8 mouse cellular contexts compared by ENCODE assay signal in the genomic region with DNA sequence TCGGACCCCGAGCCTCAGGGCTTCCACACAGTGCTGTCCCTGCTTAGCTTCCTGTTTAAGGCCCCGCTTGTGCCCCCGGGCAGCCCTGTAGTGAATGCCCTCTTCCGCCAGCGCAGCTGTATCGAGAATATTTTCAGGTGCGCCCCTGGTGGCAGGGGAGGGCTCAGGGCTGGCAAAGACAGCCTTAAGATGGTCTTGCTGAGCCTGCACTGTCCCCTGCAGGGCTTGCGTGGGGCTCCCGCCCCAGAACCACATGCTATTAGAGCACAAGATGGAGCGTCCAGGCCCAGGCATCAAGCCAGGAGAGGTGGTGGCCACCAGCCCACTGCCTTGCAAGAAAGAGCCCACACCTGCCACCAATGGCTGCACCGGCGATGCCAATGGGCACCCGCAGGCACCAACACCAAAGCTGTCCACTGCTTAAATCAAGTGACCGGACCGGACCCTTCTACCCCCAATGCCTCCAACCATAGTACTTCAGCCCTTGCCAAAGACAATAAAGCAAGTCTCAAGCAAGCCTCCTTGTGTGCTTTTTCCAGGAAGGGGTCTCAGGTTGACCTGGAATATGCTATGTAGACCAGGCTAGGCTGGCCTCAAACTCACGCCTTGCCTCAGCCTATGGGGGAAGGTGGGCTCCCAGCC. TPM values are rescaled to one million over a fixed set of nuclear protein-coding genes. Genes with fewer than 3 reads are reported as not detected.
DNase-seq lines count a peak whose midpoint lies in the region; ATAC-seq and TF ChIP-seq lines count a peak whose summit lies in the region.

No protein-coding gene starts in this region.

- 0 out of 2 replicates have a peak, but pooled peaks cover 2% of the 10 kb centered on the region for H3K27me3 ChIP-seq in heart, embryonic 15.5 days
- H3K27me3 ChIP-seq in MEL (ENCODE audit: control insufficient read depth in 1 of 2, insufficient read depth in 2 of 2, low read length in 2 of 2): no peaks in the 10 kb centered on the region
- no peaks in the 10 kb centered on the region for H3K27me3 ChIP-seq in embryonic facial prominence, embryonic 15.5 days
- no peaks in the 10 kb centered on the region; the same call in 1 of the 2 replicates for H3K27me3 ChIP-seq in limb, embryonic 12.5 days
- no peaks in the 10 kb centered on the region for H3K27me3 ChIP-seq in stomach, postnatal 0 days (ENCODE audit: control insufficient read depth, insufficient read depth, low read length)

- peak overlapping the region; percentile 83 for H3K4me2 ChIP-seq in heart, embryonic 15.5 days
- peak overlapping the region; percentile 85 for H3K4me2 ChIP-seq in embryonic facial prominence, embryonic 15.5 days (replicated peaks)
- peak overlapping the region; percentile 88 for H3K4me2 ChIP-seq in limb, embryonic 12.5 days
- H3K4me2 ChIP-seq in stomach, postnatal 0 days (replicated peaks; ENCODE audit: low read depth): no peak overlapping the region

- TF ChIP-seq CTCF in MEL (IDR thresholded peaks at IDR 0.05 in 2 of 3, conservative IDR thresholded peaks at IDR 0.05 in 1 of 3; ENCODE audit: control insufficient read depth in 1 of 3, insufficient read depth in 1 of 3, low read depth in 2 of 3, low read length in 3 of 3, poor library complexity in 1 of 3, severe bottlenecking in 1 of 3): no peak; a peak in 1 of 6 replicates
- TF ChIP-seq CTCF in stomach, postnatal 0 days (IDR thresholded peaks at IDR 0.05; ENCODE audit: low read depth): peak; percentile 50

- peaks cover 7% of the 10 kb centered on the region for H3K79me2 ChIP-seq in MEL (ENCODE audit: control insufficient read depth, insufficient read depth, low read length, poor library complexity)

- peak overlapping the region; percentile 56 for H3K4me3 ChIP-seq in heart, embryonic 15.5 days
- H3K4me3 ChIP-seq in MEL (ENCODE audit: control insufficient read depth in 1 of 2, insufficient read depth in 1 of 2, low read depth in 2 of 2, low read length in 2 of 2): no peak overlapping the region
- peak overlapping the region; percentile 50 for H3K4me3 ChIP-seq in embryonic facial prominence, embryonic 15.5 days (replicated peaks)
- peak overlapping the region; percentile 50; the same call in 1 of the 2 replicates for H3K4me3 ChIP-seq in limb, embryonic 12.5 days (replicated peaks)
- H3K4me3 ChIP-seq in stomach, postnatal 0 days (ENCODE audit: low read depth, low read length): no peak overlapping the region

- WGBS in heart, embryonic 15.5 days: 80% methylated on average over 17 of the region's 17 CpGs
- WGBS in embryonic facial prominence, embryonic 15.5 days: 79% methylated on average over 17 of the region's 17 CpGs
- 86% methylated on average over 17 of the region's 17 CpGs for WGBS in limb, embryonic 12.5 days
- 88% methylated on average over 17 of the region's 17 CpGs for WGBS in stomach, postnatal 0 days

- peaks cover 70% of the 10 kb centered on the region for H3K4me1 ChIP-seq in heart, embryonic 15.5 days (replicated peaks)
- H3K4me1 ChIP-seq in MEL (ENCODE audit: control insufficient read depth in 1 of 2, insufficient read depth in 2 of 2, low read length in 2 of 2): peaks cover 3 to 11% of the 10 kb centered on the region in 2 experiments; a peak in 3 of 4 replicates
- H3K4me1 ChIP-seq in embryonic facial prominence, embryonic 15.5 days: peaks cover 77% of the 10 kb centered on the region
- peaks cover 86% of the 10 kb centered on the region for H3K4me1 ChIP-seq in limb, embryonic 12.5 days (replicated peaks)
- H3K4me1 ChIP-seq in stomach, postnatal 0 days (replicated peaks; ENCODE audit: control insufficient read depth, insufficient read depth): peaks cover 8% of the 10 kb centered on the region

- TF ChIP-seq POLR2A in MEL (IDR thresholded peaks at IDR 0.05; ENCODE audit: control insufficient read depth in 1 of 2, insufficient read depth in 1 of 2, low read depth in 1 of 2, low read length in 2 of 2, poor library complexity in 1 of 2): no peak; a peak in 1 of 4 replicates

- no peak for TF ChIP-seq EP300 in MEL (IDR thresholded peaks at IDR 0.05; ENCODE audit: low read depth in 1 of 2, low read length in 2 of 2)
- TF ChIP-seq EP300 in stomach, postnatal 0 days (optimal IDR thresholded peaks at IDR 0.05): no peak

- peaks cover 7% of the 10 kb centered on the region; the same call in 1 of the 2 replicates for H3K36me3 ChIP-seq in heart, embryonic 15.5 days
- no peaks in the 10 kb centered on the region; a peak in 1 of 4 replicates for H3K36me3 ChIP-seq in MEL (ENCODE audit: control insufficient read depth in 1 of 2, insufficient read depth in 2 of 2, low read length in 2 of 2)
- H3K36me3 ChIP-seq in embryonic facial prominence, embryonic 15.5 days: peaks cover 21% of the 10 kb centered on the region
- H3K36me3 ChIP-seq in limb, embryonic 12.5 days: peaks cover 45% of the 10 kb centered on the region
- H3K36me3 ChIP-seq in stomach, postnatal 0 days (ENCODE audit: control insufficient read depth, insufficient read depth, low read length): peaks cover under 1% of the 10 kb centered on the region; the same call in 1 of the 2 replicates

- no peak for DNase-seq in heart, postnatal 4 days
- no peak for DNase-seq in MEL (ENCODE audit: low read depth, low spot score)
- peak; percentile 21 for DNase-seq in stomach, postnatal 0 days (ENCODE audit: low spot score)
- no peak for DNase-seq in urinary bladder, adult 2 months (ENCODE audit: low spot score)
- DNase-seq in right cerebral cortex, adult 18-20 months: no peak

- H3K9ac ChIP-seq in heart, embryonic 15.5 days: no peak overlapping the region; the same call in 1 of the 2 replicates
- no peak overlapping the region for H3K9ac ChIP-seq in MEL (ENCODE audit: control insufficient read depth, low read depth, low read length, poor library complexity, severe bottlenecking)
- no peak overlapping the region for H3K9ac ChIP-seq in embryonic facial prominence, embryonic 15.5 days
- no peak overlapping the region for H3K9ac ChIP-seq in limb, embryonic 12.5 days (replicated peaks)
- H3K9ac ChIP-seq in stomach, postnatal 0 days (ENCODE audit: low read length): no peak overlapping the region

- H3K27ac ChIP-seq in heart, embryonic 15.5 days: no peak overlapping the region
- H3K27ac ChIP-seq in MEL (ENCODE audit: control insufficient read depth, low read depth, low read length): no peak overlapping the region
- H3K27ac ChIP-seq in embryonic facial prominence, embryonic 15.5 days (replicated peaks): no peak overlapping the region
- peak overlapping the region; percentile 50; the same call in 1 of the 2 replicates for H3K27ac ChIP-seq in limb, embryonic 12.5 days
- no peak overlapping the region for H3K27ac ChIP-seq in stomach, postnatal 0 days (replicated peaks)

- ATAC-seq in heart, embryonic 15.5 days (replicated peaks; ENCODE audit: insufficient number of reproducible peaks, insufficient read depth, low FRiP score, low read depth): no peak
- ATAC-seq in embryonic facial prominence, embryonic 15.5 days (ENCODE audit: insufficient number of reproducible peaks, low FRiP score, low TSS enrichment, low read depth): no peak
- no peak for ATAC-seq in limb, embryonic 12.5 days (ENCODE audit: insufficient number of reproducible peaks, insufficient read depth, low FRiP score, low TSS enrichment, low read depth)
- ATAC-seq in stomach, postnatal 0 days (ENCODE audit: low FRiP score, low TSS enrichment): no peak

- TF ChIP-seq RAD21 in MEL (IDR thresholded peaks at IDR 0.05; ENCODE audit: low read depth, low read length): no peak

- no peaks in the 10 kb centered on the region for H3K9me3 ChIP-seq in heart, embryonic 15.5 days (replicated peaks)
- no peaks in the 10 kb centered on the region for H3K9me3 ChIP-seq in MEL (replicated peaks; ENCODE audit: insufficient read depth, low read length)
- no peaks in the 10 kb centered on the region for H3K9me3 ChIP-seq in embryonic facial prominence, embryonic 15.5 days (replicated peaks)
- H3K9me3 ChIP-seq in limb, embryonic 12.5 days: no peaks in the 10 kb centered on the region
- H3K9me3 ChIP-seq in stomach, postnatal 0 days (ENCODE audit: control insufficient read depth, low read length): no peaks in the 10 kb centered on the region

RNA-seq across cellular contexts. Expression of a gene that starts 2.7 kb away (rescaled TPM):
- polyA plus RNA-seq in heart, embryonic 15.5 days (2015; fragmentation: Nextera tagmentation; extraction: Ambion mirVana): 92.9 and 121 TPM in 2 replicates
- 10 to 100 TPM; 38.9 to 41.6 TPM for total RNA-seq in heart, postnatal 4 days (2021)
- total RNA-seq in MEL (2012; rRNA removed): 84.1 and 90.9 TPM in 2 replicates
- polyA plus RNA-seq in MEL (2012; ENCODE audit: insufficient read depth in 1 of 2, insufficient read length in 2 of 2, low read depth in 1 of 2, low replicate concordance in 2 of 2, missing spikeins in 1 of 2): 100 to 1,000 TPM in 1 of 2 experiments, not detected in 1; 189 TPM
- polyA plus RNA-seq in embryonic facial prominence, embryonic 15.5 days (2015; fragmentation: Nextera tagmentation; extraction: Ambion mirVana): 139 and 143 TPM in 2 replicates
- 177 and 180 TPM in 2 replicates for polyA plus RNA-seq in limb, embryonic 12.5 days (2016; fragmentation: Nextera tagmentation; extraction: Ambion mirVana)
- 37.4 and 39.3 TPM in 2 replicates for polyA plus RNA-seq in stomach, postnatal 0 days (2015; fragmentation: Nextera tagmentation; extraction: Ambion mirVana)
- 37.9 and 49.6 TPM in 2 replicates for polyA plus RNA-seq in urinary bladder, adult 2 months (2012; rRNA removed)

RNA-seq across cellular contexts. Expression of a gene that starts 11.8 kb away (rescaled TPM):
- 62.1 and 82.6 TPM in 2 replicates for polyA plus RNA-seq in heart, embryonic 15.5 days (2015; fragmentation: Nextera tagmentation; extraction: Ambion mirVana)
- 10 to 100 TPM; 73.8 to 78.5 TPM for total RNA-seq in heart, postnatal 4 days (2021)
- 80.2 and 84.9 TPM in 2 replicates for total RNA-seq in MEL (2012; rRNA removed)
- polyA plus RNA-seq in MEL (2012; ENCODE audit: insufficient read depth in 1 of 2, insufficient read length in 2 of 2, low read depth in 1 of 2, low replicate concordance in 2 of 2, missing spikeins in 1 of 2): 100 to 1,000 TPM in 1 of 2 experiments, not detected in 1; 212 TPM
- polyA plus RNA-seq in embryonic facial prominence, embryonic 15.5 days (2015; fragmentation: Nextera tagmentation; extraction: Ambion mirVana): 127 and 130 TPM in 2 replicates
- 137 and 151 TPM in 2 replicates for polyA plus RNA-seq in limb, embryonic 12.5 days (2016; fragmentation: Nextera tagmentation; extraction: Ambion mirVana)
- 66.7 and 83.8 TPM in 2 replicates for polyA plus RNA-seq in stomach, postnatal 0 days (2015; fragmentation: Nextera tagmentation; extraction: Ambion mirVana)
- polyA plus RNA-seq in urinary bladder, adult 2 months (2012; rRNA removed): 73.5 and 74.6 TPM in 2 replicates

RNA-seq across cellular contexts. Expression of a gene that starts 19.1 kb away (rescaled TPM):
- 1.4 and 3.4 TPM in 2 replicates for polyA plus RNA-seq in heart, embryonic 15.5 days (2015; fragmentation: Nextera tagmentation; extraction: Ambion mirVana)
- total RNA-seq in heart, postnatal 4 days (2021): 1 to 10 TPM; 1.1 to 1.5 TPM
- total RNA-seq in MEL (2012; rRNA removed): 0.20 and 0.39 TPM in 2 replicates
- polyA plus RNA-seq in MEL (2012; ENCODE audit: insufficient read depth in 1 of 2, insufficient read length in 2 of 2, low read depth in 1 of 2, low replicate concordance in 2 of 2, missing spikeins in 1 of 2): 1 to 10 TPM in 1 of 2 experiments, not detected in 1; 1.1 TPM
- polyA plus RNA-seq in embryonic facial prominence, embryonic 15.5 days (2015; fragmentation: Nextera tagmentation; extraction: Ambion mirVana): 2.9 and 4.0 TPM in 2 replicates
- polyA plus RNA-seq in limb, embryonic 12.5 days (2016; fragmentation: Nextera tagmentation; extraction: Ambion mirVana): 0.76 and 1.2 TPM in 2 replicates
- polyA plus RNA-seq in stomach, postnatal 0 days (2015; fragmentation: Nextera tagmentation; extraction: Ambion mirVana): 2.3 and 2.7 TPM in 2 replicates
- 5.2 and 6.2 TPM in 2 replicates for polyA plus RNA-seq in urinary bladder, adult 2 months (2012; rRNA removed)

RNA-seq across cellular contexts. Expression of a gene that starts 35.4 kb away (rescaled TPM):
- 0.89 and 1.3 TPM in 2 replicates for polyA plus RNA-seq in heart, embryonic 15.5 days (2015; fragmentation: Nextera tagmentation; extraction: Ambion mirVana)
- total RNA-seq in heart, postnatal 4 days (2021): 1 to 10 TPM; 2.7 to 3.5 TPM
- total RNA-seq in MEL (2012; rRNA removed): 0.15 and 1.8 TPM in 2 replicates
- under 1 TPM in 1 of 2 experiments, not detected in 1; 0.63 TPM for polyA plus RNA-seq in MEL (2012; ENCODE audit: insufficient read depth in 1 of 2, insufficient read length in 2 of 2, low read depth in 1 of 2, low replicate concordance in 2 of 2, missing spikeins in 1 of 2)
- polyA plus RNA-seq in embryonic facial prominence, embryonic 15.5 days (2015; fragmentation: Nextera tagmentation; extraction: Ambion mirVana): 0.16 TPM in 2 replicates
- polyA plus RNA-seq in limb, embryonic 12.5 days (2016; fragmentation: Nextera tagmentation; extraction: Ambion mirVana): 0.15 TPM in 1 of 2 replicates, not detected in the other
- 0.30 and 0.33 TPM in 2 replicates for polyA plus RNA-seq in stomach, postnatal 0 days (2015; fragmentation: Nextera tagmentation; extraction: Ambion mirVana)
- 0.84 and 1.1 TPM in 2 replicates for polyA plus RNA-seq in urinary bladder, adult 2 months (2012; rRNA removed)

RNA-seq across cellular contexts. Expression of a gene that starts 57.6 kb away (rescaled TPM):
- polyA plus RNA-seq in heart, embryonic 15.5 days (2015; fragmentation: Nextera tagmentation; extraction: Ambion mirVana): 10.8 and 15.0 TPM in 2 replicates
- total RNA-seq in heart, postnatal 4 days (2021): 10 to 100 TPM; 16.7 to 17.6 TPM
- total RNA-seq in MEL (2012; rRNA removed): 10.8 and 12.4 TPM in 2 replicates
- 10 to 100 TPM in 1 of 2 experiments, not detected in 1; 25.9 TPM for polyA plus RNA-seq in MEL (2012; ENCODE audit: insufficient read depth in 1 of 2, insufficient read length in 2 of 2, low read depth in 1 of 2, low replicate concordance in 2 of 2, missing spikeins in 1 of 2)
- polyA plus RNA-seq in embryonic facial prominence, embryonic 15.5 days (2015; fragmentation: Nextera tagmentation; extraction: Ambion mirVana): 19.6 and 22.7 TPM in 2 replicates
- polyA plus RNA-seq in limb, embryonic 12.5 days (2016; fragmentation: Nextera tagmentation; extraction: Ambion mirVana): 18.7 and 21.2 TPM in 2 replicates
- polyA plus RNA-seq in stomach, postnatal 0 days (2015; fragmentation: Nextera tagmentation; extraction: Ambion mirVana): 11.1 and 13.5 TPM in 2 replicates
- 21.3 and 26.9 TPM in 2 replicates for polyA plus RNA-seq in urinary bladder, adult 2 months (2012; rRNA removed)

Comparison
In these comparisons a context has a peak if more than half of its experiments do, and no peak if none do; other contexts are left out.
1. H3K4me3 ChIP-seq: peak in heart, embryonic 15.5 days (single experiment), embryonic facial prominence, embryonic 15.5 days (single experiment) and limb, embryonic 12.5 days (single experiment); none in MEL (0 of 2) and stomach, postnatal 0 days (single experiment).